Mouse (Mus musculus) cerebellum, postnatal 4 days (tissue): ENCODE measurements around the gene Cep104.
A peak's percentile ranks its signal among the peaks of the same experiment; 100 is the strongest.

Source experiments
- DNase-seq, 2 experiments: peaks; one replicate each; pipeline ENCODE4 v3.0.0; 2022; ENCODE audit warnings: low spot score in 2 of 2, mixed read lengths in 1 of 2

Gene Cep104

GRCm38 (mm10) chr4:153992715-153993114 is 17.7 kb downstream of the Cep104 start:
- no peak for DNase-seq

GRCm38 (mm10) chr4:153993505-153993904 is 18.5 kb downstream of the Cep104 start:
- no peak for DNase-seq

DNA sequence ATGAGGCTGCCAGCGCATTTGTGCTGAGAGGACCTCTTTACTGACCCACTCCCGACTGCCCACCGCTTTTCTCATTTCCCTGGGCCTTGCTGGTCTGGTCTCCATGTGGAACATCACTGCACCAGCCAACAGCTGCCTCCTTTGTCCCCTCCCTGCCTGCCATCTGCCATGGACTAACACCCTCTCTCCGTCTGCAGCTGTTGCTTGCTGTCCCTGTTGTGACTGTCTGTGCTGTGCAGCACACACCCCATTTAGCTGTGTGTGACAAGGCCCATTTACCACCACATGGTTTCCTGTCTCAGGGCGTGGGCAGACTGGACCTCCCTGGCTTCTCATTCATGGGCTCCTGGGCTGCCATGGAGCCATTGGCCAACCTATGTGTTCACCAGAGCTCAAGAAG is 30.5 kb downstream of the Cep104 start:
- DNase-seq: no peak

GRCm38 (mm10) chr4:154006264-154006663 is 31.3 kb downstream of the Cep104 start:
- no peak for DNase-seq

GRCm38 (mm10) chr4:154007759-154008158 is 32.8 kb downstream of the Cep104 start:
- no peak for DNase-seq

GRCm38 (mm10) chr4:154010907-154011645 is 36.1 kb downstream of the Cep104 start:
- no peak for DNase-seq

GRCm38 (mm10) chr4:154011646-154012089 is 36.7 kb downstream of the Cep104 start, which contains the start of gene Lrrc47:
Gene Lrrc47, plus strand, starts transcription at chr4:154011731.
- peak; percentile 53 to 80 for DNase-seq

DNA sequence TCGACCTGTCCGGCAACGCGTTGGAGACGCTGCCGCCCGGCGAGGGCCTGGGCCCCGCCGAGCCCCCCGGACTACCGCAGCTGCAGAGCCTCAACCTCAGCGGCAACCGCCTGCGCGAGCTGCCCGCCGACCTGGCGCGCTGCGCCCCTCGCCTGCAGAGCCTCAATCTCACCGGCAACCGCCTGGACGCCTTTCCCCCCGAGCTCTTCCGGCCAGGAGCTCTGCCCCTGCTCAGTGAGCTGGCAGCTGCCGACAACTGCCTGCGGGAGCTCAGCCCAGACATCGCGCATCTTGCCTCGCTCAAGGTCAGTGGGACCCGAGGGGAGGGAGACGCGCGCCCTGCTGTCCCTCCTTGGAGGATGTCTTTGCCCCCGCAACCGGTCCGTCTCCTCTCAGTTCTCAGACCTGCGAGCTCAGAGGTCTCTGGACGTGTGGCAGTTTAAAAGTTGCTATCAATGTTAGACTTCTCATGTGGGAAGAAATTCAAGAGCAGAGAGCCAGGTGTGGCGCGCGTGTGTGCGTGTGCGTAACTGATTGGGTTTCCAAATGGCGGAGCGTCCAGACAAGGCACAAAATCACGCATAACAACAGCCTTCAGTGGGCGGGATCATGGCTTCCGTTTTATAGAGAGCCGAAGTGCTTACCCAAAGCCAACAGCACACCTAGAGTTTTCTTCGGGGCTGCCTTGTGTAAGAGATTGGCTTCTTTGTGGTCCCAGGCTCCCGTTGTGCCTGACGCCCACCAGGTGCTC is 37.3 kb downstream of the Cep104 start:
- peak in 1 of 2 experiments; percentile 18 for DNase-seq

GRCm38 (mm10) chr4:154015476-154015875 is 40.5 kb downstream of the Cep104 start:
- DNase-seq: no peak

DNA sequence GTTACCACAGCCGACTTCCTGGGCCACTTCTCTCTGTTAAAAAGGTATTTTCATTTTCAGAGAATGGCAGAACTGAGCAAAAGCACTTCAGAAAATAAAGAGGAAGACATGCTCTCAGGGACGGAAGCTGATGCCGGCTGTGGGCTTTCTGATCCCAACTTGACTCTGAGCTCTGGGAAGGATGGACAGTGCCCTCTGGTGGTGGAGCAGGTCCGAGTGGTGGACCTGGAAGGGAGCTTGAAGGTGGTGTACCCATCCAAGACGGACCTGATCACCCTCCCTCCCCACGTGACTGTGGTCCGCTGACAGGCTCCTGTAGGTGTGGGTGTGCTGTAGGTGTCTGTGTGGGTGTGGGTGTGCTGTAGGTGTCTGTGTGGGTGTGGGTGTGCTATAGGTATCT is 44.6 kb downstream of the Cep104 start:
- peak in 1 of 2 experiments; percentile 37 for DNase-seq

DNA sequence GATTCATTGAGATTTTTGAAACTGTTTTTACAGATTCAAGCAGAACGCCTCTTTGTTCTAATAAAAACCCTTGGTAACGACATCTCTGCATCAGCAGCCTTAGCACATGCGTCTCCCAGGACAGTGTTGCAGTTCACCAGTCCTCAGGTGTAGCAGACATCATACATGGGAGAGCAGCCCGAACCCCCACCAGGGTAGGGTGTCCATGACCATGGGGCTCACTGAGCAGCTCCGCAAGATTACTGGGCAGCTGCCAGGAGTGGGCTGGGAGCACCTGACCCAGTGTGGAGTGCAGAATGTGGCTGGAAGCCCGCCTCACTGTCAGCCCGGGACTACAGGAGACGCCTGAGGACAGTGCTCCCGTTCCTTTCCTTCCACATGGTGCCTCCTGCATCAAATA is 46.4 kb downstream of the Cep104 start:
- DNase-seq: no peak

DNA sequence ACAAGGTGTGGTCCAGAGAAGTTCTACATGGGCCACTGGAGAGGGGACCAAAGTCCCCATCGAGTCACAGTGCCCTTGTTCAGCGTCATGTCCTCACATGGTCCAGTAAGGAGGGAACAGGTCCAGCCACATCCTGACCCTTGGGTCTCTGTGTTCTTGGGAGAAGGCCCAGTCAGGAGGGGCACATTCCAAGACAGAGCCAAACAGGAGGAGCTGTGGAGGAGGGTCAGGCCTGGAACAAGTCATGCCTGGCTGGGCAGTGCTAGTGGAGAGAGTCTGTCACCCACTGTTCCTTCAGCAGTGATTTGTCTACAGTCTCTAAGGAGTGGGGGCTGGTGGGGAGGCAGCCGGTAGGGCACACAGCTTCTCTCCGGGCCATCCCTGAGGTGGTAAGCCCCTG is 47.4 kb downstream of the Cep104 start:
- DNase-seq: no peak

GRCm38 (mm10) chr4:154022844-154023243 is 47.9 kb downstream of the Cep104 start:
- DNase-seq: no peak

- no peak for DNase-seq
Observed at GRCm38 (mm10) chr4:154023754-154024601, 49.0 kb downstream of the Cep104 start.

DNA sequence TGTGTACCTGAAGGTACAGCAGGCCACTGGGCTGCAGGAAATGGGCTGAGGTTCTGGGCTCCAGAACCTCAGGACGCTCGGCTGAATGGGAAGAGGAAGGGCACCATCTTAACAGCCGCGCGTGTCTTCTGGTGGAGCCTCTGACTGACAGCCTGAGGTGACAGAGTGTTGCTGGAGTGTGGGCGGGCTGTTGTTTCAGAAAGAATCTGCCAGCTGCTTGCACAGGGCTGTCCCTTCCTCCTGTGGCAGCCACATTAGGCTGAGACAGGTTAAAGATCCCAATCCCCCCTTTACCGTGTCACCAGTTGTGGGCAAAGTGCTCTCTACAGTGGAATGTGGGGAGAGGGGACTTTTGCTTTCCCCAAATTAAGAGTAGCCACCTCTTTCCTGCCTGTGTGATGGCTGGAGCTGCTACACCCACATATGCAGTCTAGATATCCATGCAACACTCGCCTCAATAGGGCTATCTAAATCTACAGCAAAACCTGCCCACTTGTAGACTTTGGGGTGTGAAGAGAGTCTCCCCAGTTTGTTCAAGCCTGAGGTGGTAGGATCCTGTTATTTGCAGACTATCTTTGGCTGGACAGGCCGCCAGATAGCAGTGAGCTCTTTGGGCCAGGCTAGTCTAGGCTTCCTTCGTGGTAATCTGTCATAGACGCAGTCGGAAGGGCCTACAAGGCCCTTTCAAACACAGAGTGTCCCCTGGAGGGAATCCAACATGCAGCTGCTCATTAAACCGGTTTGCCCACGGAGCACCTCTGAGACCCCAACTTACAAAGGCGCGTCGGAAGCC is 49.9 kb downstream of the Cep104 start:
- no peak for DNase-seq

DNA sequence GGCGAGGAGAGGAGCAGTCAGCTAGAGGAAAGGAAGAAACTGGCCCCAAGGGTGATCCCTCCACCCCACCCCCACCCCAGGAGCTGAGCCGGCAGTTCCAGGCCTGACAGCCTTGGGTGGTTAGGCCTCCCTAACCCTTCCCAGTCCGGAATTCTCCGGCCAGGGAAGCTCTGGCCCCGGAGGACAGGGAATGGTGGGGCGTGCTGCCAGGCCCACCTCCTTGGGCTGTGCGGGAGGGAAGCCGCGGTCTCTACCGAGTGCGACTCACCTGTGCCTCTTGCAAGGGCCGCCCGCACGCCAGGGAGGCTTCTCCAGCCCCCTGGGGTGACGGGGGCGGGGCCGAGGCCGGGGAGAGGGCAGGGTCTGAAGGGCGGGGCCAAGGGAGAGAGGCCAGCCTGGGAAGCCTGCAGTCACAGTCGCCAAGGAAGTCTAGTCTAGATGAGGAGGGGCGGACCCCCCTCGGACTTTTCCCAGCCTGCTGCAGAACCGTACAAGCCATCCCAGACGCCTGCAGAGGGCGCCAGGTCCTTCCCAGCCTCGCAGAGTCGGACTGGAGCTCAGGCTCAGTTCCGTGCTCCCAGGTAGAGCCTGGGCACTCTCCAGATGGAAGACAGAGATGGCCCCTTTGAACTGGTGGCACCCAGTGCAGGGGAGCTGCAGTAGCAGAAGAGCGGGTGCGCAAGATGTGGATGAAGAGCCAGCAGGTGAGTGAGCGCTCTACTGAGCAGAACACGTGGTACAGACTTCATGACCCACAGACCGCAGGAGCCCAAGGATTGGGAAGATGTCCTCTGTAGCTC is 50.8 kb downstream of the Cep104 start, which contains the start of gene Smim1:
Gene Smim1 (minus strand): TSS at position 590 of the 800 bp plus-strand sequence.
- peak in 1 of 2 experiments; percentile 65 for DNase-seq

- DNase-seq: no peak
Observed at GRCm38 (mm10) chr4:154026441-154026761, 51.4 kb downstream of the Cep104 start.

GRCm38 (mm10) chr4:154028066-154028465 is 53.1 kb downstream of the Cep104 start:
- DNase-seq: no peak

GRCm38 (mm10) chr4:154028646-154029045 is 53.7 kb downstream of the Cep104 start:
- DNase-seq: no peak

- DNase-seq: no peak
Observed at GRCm38 (mm10) chr4:154037123-154037522, 62.1 kb downstream of the Cep104 start.
